Comparison of ENCODE assay signal across 21 mouse cellular contexts in genomic region chr8:106006413-106006812, GRCm38 (mm10). TPM values are rescaled to one million over a fixed set of nuclear protein-coding genes. Genes with fewer than 3 reads are reported as not detected.
A peak's percentile ranks its signal among the peaks of the same experiment; 100 is the strongest.
DNase-seq lines count a peak whose midpoint lies in the region; ATAC-seq and TF ChIP-seq lines count a peak whose summit lies in the region.
"Had no signal": no experiment of that assay in that cellular context is flagged by ENCODE, and none has a peak within 500 bp of the region (broad histone marks: within the 10 kb centered on the region; RNA-seq: fewer than 3 reads in every experiment).

No protein-coding gene starts in this region.

- no peak overlapping the region for H3K27ac ChIP-seq in intestine, postnatal 0 days (ENCODE audit: low read depth, low read length)
- H3K27ac ChIP-seq in intestine, embryonic 15.5 days = no peak overlapping the region
- no peak overlapping the region for H3K27ac ChIP-seq in lung, postnatal 0 days (ENCODE audit: low read length)
- H3K27ac ChIP-seq: forebrain, embryonic 15.5 days; hindbrain, embryonic 10.5 days; liver, embryonic 13.5 days; neural tube, embryonic 12.5 days had no signal

- H3K9me3 ChIP-seq in intestine, postnatal 0 days (ENCODE audit: control insufficient read depth) = no peaks in the 10 kb centered on the region
- H3K9me3 ChIP-seq in intestine, embryonic 15.5 days = no peaks in the 10 kb centered on the region
- no peaks in the 10 kb centered on the region for H3K9me3 ChIP-seq in lung, postnatal 0 days (ENCODE audit: low read length)
- no peaks in the 10 kb centered on the region for H3K9me3 ChIP-seq in E14TG2a.4 (ENCODE audit: low read length)
- H3K9me3 ChIP-seq: forebrain, embryonic 15.5 days; heart, embryonic 12.5 days; hindbrain, embryonic 10.5 days; liver, embryonic 13.5 days; neural tube, embryonic 12.5 days had no signal

- H3K9ac ChIP-seq in intestine, postnatal 0 days (ENCODE audit: low read depth, low read length) = no peak overlapping the region
- H3K9ac ChIP-seq in intestine, embryonic 15.5 days = no peak overlapping the region
- H3K9ac ChIP-seq in lung, postnatal 0 days (replicated peaks; ENCODE audit: low read depth) = no peak overlapping the region
- H3K9ac ChIP-seq: forebrain, embryonic 15.5 days; heart, embryonic 12.5 days; liver, embryonic 13.5 days; neural tube, embryonic 12.5 days had no signal

- TF ChIP-seq EP300 in lung, postnatal 0 days (IDR thresholded peaks at IDR 0.05) = no peak

- H3K36me3 ChIP-seq in intestine, postnatal 0 days (ENCODE audit: control insufficient read depth, insufficient read depth) = no peaks in the 10 kb centered on the region
- no peaks in the 10 kb centered on the region for H3K36me3 ChIP-seq in intestine, embryonic 15.5 days
- H3K36me3 ChIP-seq in lung, postnatal 0 days (ENCODE audit: insufficient read depth, low read length) = no peaks in the 10 kb centered on the region
- H3K36me3 ChIP-seq in E14TG2a.4 (ENCODE audit: insufficient read depth, low read length) = peaks cover 19% of the 10 kb centered on the region
- H3K36me3 ChIP-seq: heart, embryonic 12.5 days had no signal

- TF ChIP-seq POLR2A in lung, adult 2 months (IDR thresholded peaks at IDR 0.05; ENCODE audit: borderline replicate concordance, extremely low read depth, low read depth, low read length) = no peak

- DNase-seq in lung, postnatal 0 days (ENCODE audit: low spot score) = no peak
- no peak for DNase-seq in lung, adult 2 months
- no peak for DNase-seq in left cerebral cortex, postnatal 4 days
- DNase-seq in heart, postnatal 10 days = no peak
- DNase-seq: cerebellum, adult 18-20 months; embryo, embryonic 11 days; gastrocnemius, postnatal 10 days; liver, embryonic 13.5 days had no signal

- TF ChIP-seq CTCF in intestine, postnatal 0 days (IDR thresholded peaks at IDR 0.05; ENCODE audit: low read depth) = peak; percentile 50
- TF ChIP-seq CTCF in lung, postnatal 0 days (IDR thresholded peaks at IDR 0.05) = peak; percentile 49
- no peak for TF ChIP-seq CTCF in lung, adult 2 months (IDR thresholded peaks at IDR 0.05; ENCODE audit: insufficient read depth, low read length)
- TF ChIP-seq CTCF in E14TG2a.4 (conservative IDR thresholded peaks at IDR 0.05; ENCODE audit: low read length) = peak; percentile 32; the same call in 1 of the 2 replicates

- intact Hi-C loops in left cerebral cortex, postnatal 4 days (cut with DNase I) = no loop called here
- intact Hi-C loops in heart, postnatal 10 days (cut with DNase I) = no loop called here

- H3K4me2 ChIP-seq in intestine, postnatal 0 days (replicated peaks; ENCODE audit: low read depth) = no peak overlapping the region
- H3K4me2 ChIP-seq in intestine, embryonic 15.5 days (replicated peaks) = no peak overlapping the region
- no peak overlapping the region for H3K4me2 ChIP-seq in lung, postnatal 0 days (replicated peaks; ENCODE audit: low read depth, low read length)
- H3K4me2 ChIP-seq: forebrain, embryonic 15.5 days; heart, embryonic 12.5 days; liver, embryonic 13.5 days; neural tube, embryonic 12.5 days had no signal

- no peaks in the 10 kb centered on the region for H3K27me3 ChIP-seq in intestine, postnatal 0 days (replicated peaks; ENCODE audit: control insufficient read depth, insufficient read depth, low read length)
- no peaks in the 10 kb centered on the region for H3K27me3 ChIP-seq in intestine, embryonic 15.5 days (replicated peaks)
- no peaks in the 10 kb centered on the region for H3K27me3 ChIP-seq in lung, postnatal 0 days (replicated peaks; ENCODE audit: insufficient read depth, low read length)
- H3K27me3 ChIP-seq in E14TG2a.4 (ENCODE audit: insufficient read depth, low read length) = peaks cover 6% of the 10 kb centered on the region; the same call in 1 of the 2 replicates
- H3K27me3 ChIP-seq: forebrain, embryonic 15.5 days; heart, embryonic 12.5 days; neural tube, embryonic 12.5 days had no signal

- H3K4me3 ChIP-seq in intestine, postnatal 0 days (ENCODE audit: low read depth, low read length) = no peak overlapping the region
- H3K4me3 ChIP-seq in intestine, embryonic 15.5 days (replicated peaks) = no peak overlapping the region
- no peak overlapping the region for H3K4me3 ChIP-seq in lung, postnatal 0 days (ENCODE audit: low read depth, low read length)
- no peak overlapping the region for H3K4me3 ChIP-seq in lung, adult 2 months (replicated peaks; ENCODE audit: extremely low read depth, low read depth, low read length)
- H3K4me3 ChIP-seq in E14TG2a.4 (replicated peaks; ENCODE audit: low read length) = no peak overlapping the region
- H3K4me3 ChIP-seq: forebrain, embryonic 15.5 days; heart, embryonic 12.5 days; hindbrain, embryonic 10.5 days; liver, embryonic 13.5 days; neural tube, embryonic 12.5 days had no signal

- H3K4me1 ChIP-seq in intestine, postnatal 0 days (replicated peaks; ENCODE audit: control insufficient read depth, insufficient read depth, low read length) = peaks cover 5% of the 10 kb centered on the region; the same call in 1 of the 2 replicates
- H3K4me1 ChIP-seq in intestine, embryonic 15.5 days (replicated peaks) = peaks cover 9% of the 10 kb centered on the region
- peaks cover 4% of the 10 kb centered on the region; the same call in 1 of the 2 replicates for H3K4me1 ChIP-seq in lung, postnatal 0 days (ENCODE audit: insufficient read depth, low read depth, low read length)
- peaks cover 3% of the 10 kb centered on the region; the same call in 1 of the 2 replicates for H3K4me1 ChIP-seq in lung, adult 2 months (ENCODE audit: control insufficient read depth, insufficient read depth, low read length)
- peaks cover 13% of the 10 kb centered on the region for H3K4me1 ChIP-seq in E14TG2a.4 (replicated peaks; ENCODE audit: low read depth, low read length)

- ATAC-seq in intestine, postnatal 0 days = no peak
- ATAC-seq in intestine, embryonic 15.5 days = no peak
- ATAC-seq in lung, postnatal 0 days = no peak
- ATAC-seq in common myeloid progenitor, adult 5-6 weeks (replicated peaks; ENCODE audit: low read depth, poor library complexity, severe bottlenecking) = peak; percentile 46
- ATAC-seq: forebrain, embryonic 15.5 days; intestine, embryonic 16.5 days; midbrain, embryonic 16.5 days had no signal

- 84% methylated on average over 4 of the region's 4 CpGs for WGBS in intestine, postnatal 0 days
- 92% methylated on average over 4 of the region's 4 CpGs for WGBS in intestine, embryonic 15.5 days
- 84% methylated on average over 4 of the region's 4 CpGs for WGBS in lung, postnatal 0 days
- 80% methylated on average over 4 of the region's 4 CpGs for WGBS in lung, adult 2 months

RNA-seq across cellular contexts. Expression of gene Dpep2nb, which starts 0.6 kb away (rescaled TPM):
- polyA plus RNA-seq in intestine, postnatal 0 days (2015; fragmentation: Nextera tagmentation; extraction: Ambion mirVana) = not detected in 2 replicates
- not detected in 2 replicates for polyA plus RNA-seq in intestine, embryonic 15.5 days (2015; fragmentation: Nextera tagmentation; extraction: Ambion mirVana)
- polyA plus RNA-seq in lung, postnatal 0 days (2015; fragmentation: Nextera tagmentation; extraction: Ambion mirVana) = 0.12 TPM in 1 of 2 replicates, not detected in the other
- polyA plus RNA-seq in lung, adult 2 months (2012; rRNA removed) = not detected in 2 replicates
- 0.41 TPM in 1 of 2 replicates, not detected in the other for total RNA-seq in common myeloid progenitor, adult 5-6 weeks (2017)
- total RNA-seq in left cerebral cortex, postnatal 4 days (2021) = not detected
- total RNA-seq in heart, postnatal 10 days (2021) = not detected
- total RNA-seq: ES-E14; gastrocnemius, postnatal 10 days had no signal
- polyA plus RNA-seq: brain, embryonic 14.5 days; forebrain, embryonic 15.5 days; heart, embryonic 12.5 days; hindbrain, embryonic 10.5 days; liver, embryonic 13.5 days; neural tube, embryonic 12.5 days; stomach, embryonic 16.5 days had no signal

RNA-seq across cellular contexts. Expression of gene Ddx28, which starts 5.3 kb away (rescaled TPM):
- 7.5 and 8.5 TPM in 2 replicates for polyA plus RNA-seq in intestine, postnatal 0 days (2015; fragmentation: Nextera tagmentation; extraction: Ambion mirVana)
- polyA plus RNA-seq in intestine, embryonic 15.5 days (2015; fragmentation: Nextera tagmentation; extraction: Ambion mirVana) = 14.2 and 15.5 TPM in 2 replicates
- polyA plus RNA-seq in lung, postnatal 0 days (2015; fragmentation: Nextera tagmentation; extraction: Ambion mirVana) = 10.5 and 11.4 TPM in 2 replicates
- 6.5 and 6.7 TPM in 2 replicates for polyA plus RNA-seq in lung, adult 2 months (2012; rRNA removed)
- 8.7 and 12.3 TPM in 2 replicates for total RNA-seq in common myeloid progenitor, adult 5-6 weeks (2017)
- 10 to 100 TPM; 14.4 to 15.3 TPM for total RNA-seq in left cerebral cortex, postnatal 4 days (2021)
- 10 to 100 TPM in 1 of 2 experiments, 1 to 10 TPM in 1; 9.5 to 10.5 TPM for total RNA-seq in heart, postnatal 10 days (2021)

RNA-seq across cellular contexts. Expression of gene Dus2, which starts 15.3 kb away (rescaled TPM):
- 7.6 and 8.3 TPM in 2 replicates for polyA plus RNA-seq in intestine, postnatal 0 days (2015; fragmentation: Nextera tagmentation; extraction: Ambion mirVana)
- polyA plus RNA-seq in intestine, embryonic 15.5 days (2015; fragmentation: Nextera tagmentation; extraction: Ambion mirVana) = 16.2 and 17.5 TPM in 2 replicates
- 7.4 and 8.8 TPM in 2 replicates for polyA plus RNA-seq in lung, postnatal 0 days (2015; fragmentation: Nextera tagmentation; extraction: Ambion mirVana)
- polyA plus RNA-seq in lung, adult 2 months (2012; rRNA removed) = 5.5 and 10.3 TPM in 2 replicates
- total RNA-seq in common myeloid progenitor, adult 5-6 weeks (2017) = 9.7 and 17.6 TPM in 2 replicates
- 10 to 100 TPM; 19.6 to 23.8 TPM for total RNA-seq in left cerebral cortex, postnatal 4 days (2021)
- 1 to 10 TPM; 8.4 to 8.5 TPM for total RNA-seq in heart, postnatal 10 days (2021)

RNA-seq across cellular contexts. Expression of gene Dpep3, which starts 27.2 kb away (rescaled TPM):
- not detected in 2 replicates for polyA plus RNA-seq in intestine, postnatal 0 days (2015; fragmentation: Nextera tagmentation; extraction: Ambion mirVana)
- polyA plus RNA-seq in intestine, embryonic 15.5 days (2015; fragmentation: Nextera tagmentation; extraction: Ambion mirVana) = not detected in 2 replicates
- 0.13 TPM in 1 of 2 replicates, not detected in the other for polyA plus RNA-seq in lung, postnatal 0 days (2015; fragmentation: Nextera tagmentation; extraction: Ambion mirVana)
- polyA plus RNA-seq in lung, adult 2 months (2012; rRNA removed) = 0.30 and 0.55 TPM in 2 replicates
- not detected in 2 replicates for total RNA-seq in common myeloid progenitor, adult 5-6 weeks (2017)
- total RNA-seq in left cerebral cortex, postnatal 4 days (2021) = not detected
- not detected for total RNA-seq in heart, postnatal 10 days (2021)
- total RNA-seq: gastrocnemius, postnatal 10 days had no signal
- polyA plus RNA-seq: brain, embryonic 14.5 days; forebrain, embryonic 15.5 days; heart, embryonic 12.5 days; hindbrain, embryonic 10.5 days; intestine, embryonic 16.5 days; liver, embryonic 13.5 days; midbrain, embryonic 16.5 days; neural tube, embryonic 12.5 days; stomach, embryonic 16.5 days had no signal

RNA-seq across cellular contexts. Expression of gene Slc12a4, which starts 40.5 kb away (rescaled TPM):
- 6.8 and 8.0 TPM in 2 replicates for polyA plus RNA-seq in intestine, postnatal 0 days (2015; fragmentation: Nextera tagmentation; extraction: Ambion mirVana)
- polyA plus RNA-seq in intestine, embryonic 15.5 days (2015; fragmentation: Nextera tagmentation; extraction: Ambion mirVana) = 23.9 and 24.0 TPM in 2 replicates
- polyA plus RNA-seq in lung, postnatal 0 days (2015; fragmentation: Nextera tagmentation; extraction: Ambion mirVana) = 29.2 and 33.9 TPM in 2 replicates
- polyA plus RNA-seq in lung, adult 2 months (2012; rRNA removed) = 84.3 and 96.8 TPM in 2 replicates
- 1.9 and 8.1 TPM in 2 replicates for total RNA-seq in common myeloid progenitor, adult 5-6 weeks (2017)
- total RNA-seq in left cerebral cortex, postnatal 4 days (2021) = 10 to 100 TPM; 19.0 to 21.5 TPM
- total RNA-seq in heart, postnatal 10 days (2021) = 10 to 100 TPM; 59.1 to 70.0 TPM
